Mouse (Mus musculus): Measurements from ENCODE around the gene Tmem56.

DNA sequence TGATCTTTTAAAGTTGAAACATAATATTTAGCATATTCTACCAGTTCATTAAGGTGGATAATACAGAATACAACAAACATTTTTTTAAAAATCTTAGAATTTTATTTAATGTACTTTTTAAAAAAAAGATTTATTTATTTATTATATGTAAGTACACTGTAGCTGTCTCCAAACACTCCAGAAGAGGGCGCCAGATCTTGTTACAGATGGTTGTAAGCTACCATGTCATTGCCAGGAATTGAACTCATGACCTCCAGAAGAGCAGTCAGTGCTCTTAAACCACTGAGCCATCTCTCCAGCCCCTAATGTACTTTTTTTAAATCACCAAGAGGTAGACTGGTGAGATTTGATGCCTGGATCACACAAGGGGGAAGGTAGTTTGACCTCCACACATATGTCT is 70.7 kb downstream of the Tmem56 start:
- TF ChIP-seq GATA1 (IDR thresholded peaks at IDR 0.05; ENCODE audit: low read length) (no peak), TAL1 (IDR thresholded peaks at IDR 0.05; ENCODE audit: low read length) (no peak)
